Mouse (Mus musculus) spleen, adult 2 months (tissue): Measurements from ENCODE around the gene Tmed1. TPM values are rescaled to one million over a fixed set of nuclear protein-coding genes. Genes with fewer than 3 reads are reported as not detected.
A peak's percentile ranks its signal among the peaks of the same experiment; 100 is the strongest.
"Not testable (repeated sequence)": the region's sequence is repeated elsewhere in the genome, so short reads cannot be mapped to it uniquely, and the experiment has no call there.

Experiments
- DNase-seq, 2 experiments: peaks; one replicate each; pipeline versions ENCODE4 v3.0.0 to v3.0.0-alpha.2; 2012 to 2021; ENCODE audit warnings: low spot score in 2 of 2, low read depth in 1 of 2
- H3K27ac ChIP-seq: fragments of 200-500 bp; 2 replicates; pipeline ENCODE4 v1.5.1; 2012; ENCODE audit warnings: low read length, inconsistent platforms; ENCODE audit not compliant: insufficient read depth
- H3K27me3 ChIP-seq: fragments of 200-500 bp; 2 replicates; pipeline ENCODE4 v1.6.1; 2012; ENCODE audit warnings: mild to moderate bottlenecking, moderate library complexity, low read length, inconsistent platforms; ENCODE audit not compliant: control insufficient read depth, insufficient read depth
- H3K36me3 ChIP-seq: fragments of 200-500 bp; 2 replicates; pipeline ENCODE4 v1.6.1; 2012; ENCODE audit warnings: mild to moderate bottlenecking, low read length, inconsistent platforms; ENCODE audit not compliant: control insufficient read depth, insufficient read depth
- H3K4me1 ChIP-seq: fragments of 200-500 bp; 2 replicates; pipeline ENCODE4 v1.6.1; 2011; ENCODE audit warnings: inconsistent platforms; ENCODE audit not compliant: control insufficient read depth, insufficient read depth, insufficient read length
- H3K4me3 ChIP-seq: fragments of 200-500 bp; 2 replicates; pipeline ENCODE4 v1.5.1; 2011; ENCODE audit warnings: mild to moderate bottlenecking, inconsistent platforms; ENCODE audit not compliant: insufficient read depth, insufficient read length; ENCODE audit errors: extremely low read depth
- CTCF ChIP-seq: fragments of 200-500 bp; IDR thresholded peaks from 2 replicates; pipeline ENCODE4 v1.5.1; 2011; ENCODE audit warnings: mild to moderate bottlenecking, inconsistent platforms; ENCODE audit not compliant: insufficient read depth, insufficient read length, insufficient replicate concordance; ENCODE audit errors: extremely low read depth
- POLR2A ChIP-seq: fragments of 200-500 bp; IDR thresholded peaks from 2 replicates; pipeline ENCODE4 v1.6.1; 2011; ENCODE audit warnings: low read depth, low read length, inconsistent platforms
- WGBS: fragments of 180-500 bp; shearing (Covaris S2); methylation state at CpG from one replicate; pipeline ENCODE4 v1.1.7; 2018; 5-methylcytosine and 5-hydroxymethylcytosine counted together
- polyA plus RNA-seq: library from polyadenylated mRNA; depleted of rRNA; stranded (reverse); fragments of >200 nt; gene quantifications from 2 replicates; pipeline ENCODE4 v1.2.3, GENCODE M21; 2012

Tmed1 gene
- polyA plus RNA-seq, 1 experiment, result 10.5 TPM

GRCm38 (mm10) chr9:21477707-21478106 lies 32.3 kb downstream of the Tmed1 start:
- 98% methylated on average over 6 of the region's 6 CpGs for WGBS
- no peaks in the 10 kb centered on the region for H3K4me1 ChIP-seq
- no peak overlapping the region for H3K4me3 ChIP-seq
- H3K36me3 ChIP-seq, result peaks cover 72% of the 10 kb centered on the region
- TF ChIP-seq CTCF (no peak), POLR2A (no peak)
- H3K27me3 ChIP-seq, result no peaks in the 10 kb centered on the region
- no peak overlapping the region for H3K27ac ChIP-seq
- no peak for DNase-seq

DNA sequence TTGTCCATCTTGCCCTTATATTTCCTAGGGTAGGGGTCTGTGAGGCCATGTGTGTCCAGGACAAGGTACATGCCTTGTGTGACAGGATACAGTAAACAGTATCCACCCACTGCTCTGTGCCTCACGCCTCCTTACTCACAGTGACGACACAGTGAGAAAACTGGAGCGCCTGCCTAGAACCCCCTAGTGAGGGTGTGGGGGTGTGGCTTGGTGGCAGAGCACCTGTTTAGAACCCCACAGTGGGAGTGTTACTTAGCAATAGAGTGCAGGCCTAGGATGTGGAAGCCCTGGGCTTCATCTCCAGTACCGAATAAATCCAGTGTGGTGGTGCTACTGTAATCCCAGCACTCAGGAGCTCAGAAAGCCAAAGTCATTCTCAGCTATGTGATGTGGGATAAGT lies 37.1 kb downstream of the Tmed1 start:
- H3K36me3 ChIP-seq, result peaks cover 68% of the 10 kb centered on the region
- no peak for DNase-seq
- H3K27me3 ChIP-seq, result no peaks in the 10 kb centered on the region
- no peak for TF ChIP-seq POLR2A
- no peak for TF ChIP-seq CTCF
- 90% methylated on average over 4 of the region's 4 CpGs for WGBS
- no peaks in the 10 kb centered on the region for H3K4me1 ChIP-seq
- no peak overlapping the region for H3K4me3 ChIP-seq
- no peak overlapping the region for H3K27ac ChIP-seq

DNA sequence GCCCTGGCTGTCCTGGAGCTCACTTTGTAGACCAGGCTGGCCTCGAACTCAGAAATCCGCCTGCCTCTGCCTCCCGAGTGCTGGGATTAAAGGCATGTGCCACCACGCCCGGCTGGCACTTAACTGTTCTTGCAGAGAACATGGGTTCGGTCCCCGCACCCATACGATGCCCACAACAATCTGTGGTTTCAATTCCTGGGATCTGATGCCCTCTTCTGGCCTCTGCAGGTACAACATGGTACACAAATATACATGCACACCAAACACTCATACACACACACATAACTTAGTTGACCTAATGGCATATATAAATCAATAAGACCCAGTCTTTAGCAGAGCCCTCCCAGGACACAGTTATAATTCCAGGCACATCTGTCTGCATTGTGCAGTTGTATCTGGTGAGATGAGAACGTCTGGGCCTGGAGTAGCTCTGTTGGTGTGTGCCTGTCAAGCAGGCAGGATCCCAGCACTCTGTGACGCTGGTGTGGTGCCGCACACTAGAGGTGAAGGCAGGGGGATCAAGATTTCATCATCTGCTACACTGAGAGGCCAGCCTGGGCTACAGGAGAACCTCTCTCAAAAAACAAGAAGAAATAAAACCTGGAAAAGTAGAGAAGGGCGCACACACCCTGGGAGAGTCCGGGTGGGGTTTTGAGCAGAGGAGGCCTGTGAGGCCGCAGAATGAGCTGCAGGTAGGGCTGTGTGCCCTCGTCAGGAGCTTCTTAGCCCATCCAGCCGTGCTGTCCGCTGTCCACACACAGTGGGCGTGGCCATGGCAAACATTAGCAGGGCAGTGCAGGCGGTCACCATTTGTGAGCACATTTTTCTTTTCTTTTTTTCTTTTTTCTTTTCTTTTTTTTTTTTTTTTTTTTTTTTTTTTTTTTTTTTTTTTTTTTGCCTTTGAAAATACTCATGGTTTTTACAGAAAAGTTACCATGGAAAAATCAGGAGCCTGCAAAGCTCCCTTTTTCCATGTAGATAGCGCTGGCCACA lies 40.7 kb downstream of the Tmed1 start:
- 89% methylated on average over 20 of the region's 20 CpGs for WGBS
- DNase-seq, result peak; percentile 32 to 54
- TF ChIP-seq CTCF, result peak; percentile 42; the same call in 1 of the 2 replicates
- TF ChIP-seq POLR2A, result no peak
- H3K36me3 ChIP-seq, result peaks cover 55% of the 10 kb centered on the region
- no peak overlapping the region for H3K27ac ChIP-seq
- H3K4me1 ChIP-seq, result no peaks in the 10 kb centered on the region
- no peaks in the 10 kb centered on the region for H3K27me3 ChIP-seq
- no peak overlapping the region for H3K4me3 ChIP-seq

GRCm38 (mm10) chr9:21464565-21464928 lies 45.5 kb downstream of the Tmed1 start:
- not testable (repeated sequence) for H3K4me3 ChIP-seq, DNase-seq, H3K27ac ChIP-seq, H3K27me3 ChIP-seq
- 94% methylated on average over 7 of the region's 7 CpGs for WGBS
- H3K36me3 ChIP-seq, result peaks cover 31% of the 10 kb centered on the region
- H3K4me1 ChIP-seq, result peaks cover 11% of the 10 kb centered on the region; the same call in 1 of the 2 replicates

- Histone ChIP-seq H3K27ac (peak overlapping the region; percentile 55; the same call in 1 of the 2 replicates), H3K4me1 (peaks cover 11% of the 10 kb centered on the region; the same call in 1 of the 2 replicates), H3K27me3 (no peaks in the 10 kb centered on the region), H3K4me3 (no peak overlapping the region), H3K36me3 (peaks cover 31% of the 10 kb centered on the region)
- 71% methylated on average over 3 of the region's 3 CpGs for WGBS
- DNase-seq, result no peak
- TF ChIP-seq POLR2A, result no peak
- no peak for TF ChIP-seq CTCF
Observed at GRCm38 (mm10) chr9:21463766-21464564, 46.1 kb downstream of the Tmed1 start.

GRCm38 (mm10) chr9:21463138-21463590 lies 46.9 kb downstream of the Tmed1 start:
- peak in 1 of 2 experiments; percentile 20 for DNase-seq
- H3K4me1 ChIP-seq, result peaks cover 11% of the 10 kb centered on the region; the same call in 1 of the 2 replicates
- H3K27me3 ChIP-seq, result no peaks in the 10 kb centered on the region
- H3K36me3 ChIP-seq, result peaks cover 33% of the 10 kb centered on the region
- H3K27ac ChIP-seq, result peak overlapping the region; percentile 55
- TF ChIP-seq CTCF, result no peak
- TF ChIP-seq POLR2A, result no peak
- H3K4me3 ChIP-seq, result no peak overlapping the region
- 17% methylated on average over 5 of the region's 5 CpGs for WGBS
